Mouse (Mus musculus) stomach, postnatal 0 days (tissue): ENCODE results near the gene Inpp5e. TPM values are rescaled to one million over a fixed set of nuclear protein-coding genes. Genes with fewer than 3 reads are reported as not detected.
A peak's percentile ranks its signal among the peaks of the same experiment; 100 is the strongest.
"Not testable (repeated sequence)": the region's sequence is repeated elsewhere in the genome, so short reads cannot be mapped to it uniquely, and the experiment has no call there.

Experiments
- ATAC-seq: fragments of 200-750 bp; cut with Nextera tagmentation; 2 replicates; pipeline ENCODE4 v1.8.0; 2017; ENCODE audit not compliant: low FRiP score, low TSS enrichment
- DNase-seq: peaks from one replicate; pipeline ENCODE4 v3.0.0-alpha.2; 2016; ENCODE audit warnings: low spot score
- H3K27ac ChIP-seq: fragments of 300-500 bp; sonication (generic); replicated peaks from 2 replicates; pipeline ENCODE4 v1.5.1; 2014; ENCODE audit warnings: mild to moderate bottlenecking, control low read depth
- H3K27me3 ChIP-seq: fragments of 300-500 bp; sonication (generic); 2 replicates; pipeline ENCODE4 v1.6.1; 2014; ENCODE audit warnings: low read length; ENCODE audit not compliant: control insufficient read depth, insufficient read depth
- H3K36me3 ChIP-seq: fragments of 300-500 bp; sonication (generic); 2 replicates; pipeline ENCODE4 v1.6.1; 2014; ENCODE audit warnings: low read length, mixed read lengths; ENCODE audit not compliant: control insufficient read depth, insufficient read depth
- H3K4me1 ChIP-seq: fragments of 300-500 bp; sonication (generic); replicated peaks from 2 replicates; pipeline ENCODE4 v1.6.1; 2014; ENCODE audit warnings: antibody characterized with exemption; ENCODE audit not compliant: control insufficient read depth, insufficient read depth
- H3K4me2 ChIP-seq: fragments of 300-500 bp; sonication (generic); replicated peaks from 2 replicates; pipeline ENCODE4 v1.6.1; 2014; ENCODE audit warnings: low read depth, mild to moderate bottlenecking, control low read depth, moderate library complexity
- H3K4me3 ChIP-seq: fragments of 300-500 bp; sonication (generic); 2 replicates; pipeline ENCODE4 v1.5.1; 2014; ENCODE audit warnings: low read depth, low read length, control low read depth
- H3K9ac ChIP-seq: fragments of 300-500 bp; sonication (generic); 2 replicates; pipeline ENCODE4 v1.6.1; 2014; ENCODE audit warnings: mild to moderate bottlenecking, low read length, control low read depth, mixed read lengths
- H3K9me3 ChIP-seq: fragments of 300-500 bp; sonication (generic); 2 replicates; pipeline ENCODE4 v1.6.1; 2016; ENCODE audit warnings: low read length; ENCODE audit not compliant: control insufficient read depth
- CTCF ChIP-seq: IDR thresholded peaks from 2 replicates; pipeline ENCODE4 v1.5.1; 2016; ENCODE audit warnings: antibody characterized with exemption, low read depth, mild to moderate bottlenecking, moderate library complexity
- EP300 ChIP-seq: optimal IDR thresholded peaks from 2 replicates; pipeline ENCODE3; 2016; ENCODE audit warnings: antibody characterized with exemption
- WGBS: fragments of 180-500 bp; shearing (Covaris S2); extraction: QIAGEN DNeasy Blood & Tissue Kit; methylation state at CpG from one replicate; pipeline ENCODE4 v1.1.7; 2014; 5-methylcytosine and 5-hydroxymethylcytosine counted together
- polyA plus RNA-seq: library from polyadenylated mRNA; unstranded; fragments of >200 nt; fragmentation: Nextera tagmentation; extraction: Ambion mirVana; gene quantifications from 2 replicates; pipeline ENCODE4 v1.2.1, GENCODE M21; 2015

Inpp5e gene
- polyA plus RNA-seq, 1 experiment from 2014 or later, result 6.3 TPM

DNA sequence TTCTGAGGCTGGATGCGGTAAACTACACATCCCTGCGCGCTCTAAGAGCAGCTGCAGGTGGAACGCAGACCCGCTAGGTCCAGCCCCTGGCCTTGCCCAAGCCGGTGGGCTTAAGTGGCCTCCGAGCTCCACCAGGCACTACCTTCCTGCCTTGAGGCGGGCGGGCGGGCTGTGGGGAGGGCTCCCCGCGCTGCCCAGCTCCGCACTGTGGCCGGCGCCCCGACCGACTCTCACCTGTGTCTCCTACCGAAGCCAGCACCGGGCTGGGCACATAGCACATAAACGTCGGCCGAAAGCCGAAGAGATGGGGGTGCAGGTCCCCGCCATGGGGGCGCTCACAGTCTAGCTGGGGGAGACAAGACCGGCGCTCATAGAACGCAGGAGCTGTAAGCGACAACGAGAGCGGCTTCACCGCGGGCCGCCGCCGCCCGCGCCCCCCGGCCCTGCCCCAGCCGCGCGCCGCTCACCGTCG lies 20.3 kb downstream of the Inpp5e start:
- no peak for TF ChIP-seq EP300
- no peak for TF ChIP-seq CTCF
- Histone ChIP-seq H3K9me3 (no peaks in the 10 kb centered on the region), H3K27ac (peak overlapping the region; percentile 69), H3K4me2 (peak overlapping the region; percentile 96), H3K4me1 (no peaks in the 10 kb centered on the region), H3K27me3 (no peaks in the 10 kb centered on the region), H3K4me3 (peak overlapping the region; percentile 97), H3K36me3 (peaks cover 46% of the 10 kb centered on the region), H3K9ac (peak overlapping the region; percentile 94)
- DNase-seq (no peak), ATAC-seq (peak; percentile 60)
- WGBS, result under 1% methylated on average over 45 of the region's 45 CpGs

GRCm38 (mm10) chr2:26387713-26388112 lies 21.3 kb downstream of the Inpp5e start:
- peaks cover 43% of the 10 kb centered on the region for H3K36me3 ChIP-seq
- ATAC-seq (no peak), DNase-seq (no peak)
- no peak overlapping the region for H3K27ac ChIP-seq
- no peaks in the 10 kb centered on the region for H3K27me3 ChIP-seq
- H3K4me2 ChIP-seq, result no peak overlapping the region
- 80% methylated on average over 3 of the region's 3 CpGs for WGBS
- TF ChIP-seq CTCF (no peak), EP300 (no peak)
- H3K4me1 ChIP-seq, result no peaks in the 10 kb centered on the region
- H3K9ac ChIP-seq, result peak overlapping the region; percentile 43
- no peak overlapping the region for H3K4me3 ChIP-seq
- no peaks in the 10 kb centered on the region for H3K9me3 ChIP-seq

DNA sequence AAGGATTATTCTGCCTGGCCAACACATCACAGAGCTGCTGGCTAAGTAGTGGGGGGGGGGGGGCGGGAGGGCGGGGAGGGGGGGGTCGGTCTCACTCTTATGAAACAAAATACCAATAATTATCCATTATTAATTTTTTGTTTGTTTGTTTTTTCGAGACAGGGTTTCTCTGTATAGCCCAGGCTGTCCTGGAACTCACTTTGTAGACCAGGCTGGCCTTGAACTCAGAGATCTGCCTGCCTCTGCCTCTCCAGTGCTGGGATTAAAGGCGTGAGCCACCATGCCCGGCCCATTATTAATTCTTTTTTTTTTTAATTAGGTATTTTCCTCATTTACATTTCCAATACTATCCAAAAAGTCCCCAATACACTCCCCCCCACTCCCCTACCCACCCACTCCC lies 28.1 kb downstream of the Inpp5e start:
- Histone ChIP-seq H3K9ac (peak overlapping the region; percentile 77), H3K4me3 (peak overlapping the region; percentile 67), H3K36me3 (peaks cover 31% of the 10 kb centered on the region), H3K4me2 (peak overlapping the region; percentile 90)
- H3K27me3 ChIP-seq, H3K4me1 ChIP-seq, H3K27ac ChIP-seq, ATAC-seq, DNase-seq, H3K9me3 ChIP-seq: not testable (repeated sequence)
- 28% methylated on average over 6 of the region's 6 CpGs for WGBS

DNA sequence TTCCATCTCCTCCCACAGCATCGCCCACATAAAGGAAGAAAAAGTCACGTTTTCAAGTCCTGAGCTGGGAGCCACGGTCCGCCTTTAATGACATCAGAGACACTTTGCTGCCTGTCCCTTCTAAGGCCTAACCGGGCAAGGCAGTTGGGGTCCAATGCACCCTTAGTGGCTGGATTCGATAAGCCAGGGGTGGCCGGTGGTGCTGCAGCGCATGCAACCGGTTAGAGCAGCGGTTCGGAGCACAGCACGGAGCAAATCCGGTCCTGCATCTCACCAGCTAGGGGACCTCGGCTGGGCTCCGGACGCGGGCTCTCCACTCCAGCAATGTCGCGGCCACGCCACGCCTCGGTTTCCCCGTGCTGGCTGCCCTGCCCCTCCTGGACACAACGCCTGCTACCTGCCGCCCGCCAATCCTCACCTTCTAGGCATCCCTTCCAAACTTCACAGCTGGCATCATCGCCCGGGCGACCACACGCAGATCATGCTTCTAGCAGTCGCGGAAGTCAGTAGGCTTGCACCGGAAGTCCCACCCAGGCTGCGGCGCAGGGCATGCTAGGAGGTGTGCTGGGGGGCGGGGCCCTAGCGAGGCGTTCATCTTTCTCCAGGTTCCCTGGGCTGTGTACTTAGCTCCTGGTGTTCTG lies 28.8 kb downstream of the Inpp5e start, which contains the start of gene Snapc4:
TSS of gene Snapc4 (minus strand) at position 523 of the 641 bp plus-strand sequence.
- Histone ChIP-seq H3K9ac (peak within 1 kb of the TSS; percentile 77), H3K9me3 (no peaks in the 10 kb centered on the region), H3K4me3 (peak within 1 kb of the TSS; percentile 67), H3K27ac (peak within 1 kb of the TSS; percentile 73), H3K27me3 (no peaks in the 10 kb centered on the region), H3K36me3 (peaks cover 29% of the 10 kb centered on the region), H3K4me2 (peak within 1 kb of the TSS; percentile 90), H3K4me1 (no peaks in the 10 kb centered on the region)
- TF ChIP-seq CTCF, result no peak
- TF ChIP-seq EP300, result no peak
- WGBS, result under 1% methylated on average over 38 of the region's 38 CpGs
- peak; percentile 92 for ATAC-seq
- peak; percentile 92 for DNase-seq

- Histone ChIP-seq H3K27ac (no peak overlapping the region), H3K9me3 (no peaks in the 10 kb centered on the region), H3K4me2 (no peak overlapping the region), H3K27me3 (no peaks in the 10 kb centered on the region), H3K4me3 (no peak overlapping the region), H3K9ac (no peak overlapping the region), H3K4me1 (no peaks in the 10 kb centered on the region), H3K36me3 (peaks cover 44% of the 10 kb centered on the region)
- no peak for DNase-seq
- ATAC-seq, result no peak
- TF ChIP-seq CTCF (no peak), EP300 (no peak)
- 98% methylated on average over 8 of the region's 8 CpGs for WGBS
Observed at GRCm38 (mm10) chr2:26372396-26372795, 36.6 kb downstream of the Inpp5e start.

DNA sequence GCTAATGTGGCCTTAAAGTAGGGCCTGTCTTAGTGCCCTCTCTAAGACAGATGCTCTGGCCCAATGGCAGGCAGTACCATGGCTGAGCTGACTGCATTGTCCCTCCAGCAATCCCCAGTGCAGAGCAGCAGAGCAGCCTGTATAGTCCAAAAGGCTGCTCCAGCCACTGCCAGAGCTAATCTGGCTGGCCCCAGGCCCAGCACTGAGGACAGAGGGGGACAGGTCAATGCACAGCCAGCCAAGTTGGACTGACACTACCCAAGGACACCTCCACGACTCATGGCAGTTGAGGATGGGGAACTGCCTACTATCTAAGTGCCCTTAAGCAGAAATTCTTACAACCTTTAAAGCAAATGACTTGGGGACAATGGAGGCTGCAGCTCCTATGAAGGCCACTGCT lies 40.4 kb downstream of the Inpp5e start:
- H3K9ac ChIP-seq, result no peak overlapping the region
- H3K4me2 ChIP-seq, result no peak overlapping the region
- no peak overlapping the region for H3K27ac ChIP-seq
- no peaks in the 10 kb centered on the region for H3K27me3 ChIP-seq
- no peaks in the 10 kb centered on the region for H3K4me1 ChIP-seq
- peaks cover 39% of the 10 kb centered on the region for H3K36me3 ChIP-seq
- 84% methylated on average over 1 of the region's 1 CpGs for WGBS
- no peak for ATAC-seq
- no peak overlapping the region for H3K4me3 ChIP-seq
- no peak for DNase-seq
- no peaks in the 10 kb centered on the region for H3K9me3 ChIP-seq
- no peak for TF ChIP-seq CTCF
- TF ChIP-seq EP300, result no peak
